Comparison of ENCODE assay signal across 11 mouse cellular contexts in genomic region chr13:32966116-32966515, GRCm38 (mm10). TPM values are rescaled to one million over a fixed set of nuclear protein-coding genes. Genes with fewer than 3 reads are reported as not detected.
DNase-seq lines count a peak whose midpoint lies in the region; ATAC-seq and TF ChIP-seq lines count a peak whose summit lies in the region.
"Had no signal": no experiment of that assay in that cellular context is flagged by ENCODE, and none has a peak within 500 bp of the region (broad histone marks: within the 10 kb centered on the region; RNA-seq: fewer than 3 reads in every experiment).

No protein-coding gene starts in this region.

- no peak for TF ChIP-seq CTCF in kidney, postnatal 0 days (IDR thresholded peaks at IDR 0.05; ENCODE audit: low read depth)

- intact Hi-C loops in left cerebral cortex, postnatal 25 days (cut with DNase I), result no loop called here

- no peak overlapping the region for H3K27ac ChIP-seq in kidney, postnatal 0 days
- peak overlapping the region; percentile 77 for H3K27ac ChIP-seq in liver, embryonic 12.5 days
- H3K27ac ChIP-seq: intestine, embryonic 15.5 days had no signal

- no peak for ATAC-seq in kidney, postnatal 0 days (replicated peaks; ENCODE audit: low FRiP score, low read depth)
- ATAC-seq in activated CD4-positive, CD25-positive, alpha-beta regulatory T cell, adult 4 months, result peak; percentile 55
- ATAC-seq in liver, embryonic 12.5 days, result no peak
- ATAC-seq: forebrain, embryonic 16.5 days had no signal

- no peaks in the 10 kb centered on the region for H3K27me3 ChIP-seq in kidney, postnatal 0 days (ENCODE audit: insufficient read depth, low read length)
- H3K27me3 ChIP-seq in liver, embryonic 12.5 days (replicated peaks), result no peaks in the 10 kb centered on the region
- H3K27me3 ChIP-seq: intestine, embryonic 15.5 days had no signal

- H3K9ac ChIP-seq in kidney, postnatal 0 days (ENCODE audit: low read depth, low read length), result no peak overlapping the region
- peak overlapping the region; percentile 67 for H3K9ac ChIP-seq in liver, embryonic 12.5 days
- H3K9ac ChIP-seq: intestine, embryonic 15.5 days had no signal

- no peaks in the 10 kb centered on the region for H3K36me3 ChIP-seq in kidney, postnatal 0 days (ENCODE audit: insufficient read depth, low read length)
- H3K36me3 ChIP-seq in liver, embryonic 12.5 days, result no peaks in the 10 kb centered on the region
- H3K36me3 ChIP-seq: intestine, embryonic 15.5 days had no signal

- no peak overlapping the region for H3K4me3 ChIP-seq in kidney, postnatal 0 days (replicated peaks; ENCODE audit: low read depth, low read length)
- H3K4me3 ChIP-seq in liver, embryonic 12.5 days, result no peak overlapping the region

- no peak for DNase-seq in kidney, postnatal 0 days (ENCODE audit: low spot score)
- DNase-seq in kidney, adult 11 months, result no peak
- DNase-seq in spleen, postnatal 10 days (ENCODE audit: low spot score in 2 of 2), result peak; percentile 37 to 46
- DNase-seq in urinary bladder, postnatal 25 days (ENCODE audit: low spot score), result no peak
- DNase-seq in left cerebral cortex, postnatal 25 days (ENCODE audit: low spot score in 2 of 2), result no peak
- DNase-seq in cerebellum, adult 9-10 months, result no peak
- DNase-seq: cerebellum, adult 9-11 months had no signal

- H3K4me1 ChIP-seq in kidney, postnatal 0 days (replicated peaks; ENCODE audit: insufficient read depth, low read length), result 0 out of 2 replicates have a peak, but pooled peaks cover 3% of the 10 kb centered on the region
- H3K4me1 ChIP-seq in liver, embryonic 12.5 days, result peaks cover 71% of the 10 kb centered on the region

- peak overlapping the region; percentile 64 for H3K4me2 ChIP-seq in kidney, postnatal 0 days (ENCODE audit: low read length)
- peak overlapping the region; percentile 75 for H3K4me2 ChIP-seq in liver, embryonic 12.5 days

- 58% methylated on average over 5 of the region's 5 CpGs for WGBS in kidney, postnatal 0 days
- whole genome bisulfite sequencing in liver, embryonic 12.5 days (ENCODE audit: insufficient replicate concordance), result 28% methylated on average over 5 of the region's 5 CpGs

- no peaks in the 10 kb centered on the region for H3K9me3 ChIP-seq in kidney, postnatal 0 days (replicated peaks; ENCODE audit: low read length)
- no peaks in the 10 kb centered on the region for H3K9me3 ChIP-seq in liver, embryonic 12.5 days (replicated peaks)
- H3K9me3 ChIP-seq: intestine, embryonic 15.5 days had no signal

RNA-seq across cellular contexts. Expression of gene Serpinb6b, which starts 1.1 kb away (rescaled TPM):
- 11.7 and 14.3 TPM in 2 replicates for polyA plus RNA-seq in kidney, postnatal 0 days (2015; fragmentation: Nextera tagmentation; extraction: Ambion mirVana)
- 10 to 100 TPM; 35.6 to 41.4 TPM for polyA plus RNA-seq in activated CD4-positive, CD25-positive, alpha-beta regulatory T cell, adult 4 months (2017; shearing (Covaris generic))
- polyA plus RNA-seq in liver, embryonic 12.5 days (2016; fragmentation: Nextera tagmentation; extraction: Ambion mirVana), result 4.2 and 5.2 TPM in 2 replicates
- total RNA-seq in left cerebral cortex, postnatal 25 days (2021), result 1 to 10 TPM; 1.3 to 1.6 TPM

RNA-seq across cellular contexts. Expression of gene Serpinb9, which starts 36.9 kb away (rescaled TPM):
- 20.2 and 20.5 TPM in 2 replicates for polyA plus RNA-seq in kidney, postnatal 0 days (2015; fragmentation: Nextera tagmentation; extraction: Ambion mirVana)
- polyA plus RNA-seq in activated CD4-positive, CD25-positive, alpha-beta regulatory T cell, adult 4 months (2017; shearing (Covaris generic)), result 10 to 100 TPM; 17.0 to 20.8 TPM
- 2.1 and 2.4 TPM in 2 replicates for polyA plus RNA-seq in liver, embryonic 12.5 days (2016; fragmentation: Nextera tagmentation; extraction: Ambion mirVana)
- 1 to 10 TPM; 4.0 to 4.7 TPM for total RNA-seq in left cerebral cortex, postnatal 25 days (2021)

Comparison
In these comparisons a context has a peak if more than half of its experiments do, and no peak if none do; other contexts are left out.
1. DNase-seq: peak in spleen, postnatal 10 days (2 of 2); none in kidney, postnatal 0 days (single experiment), kidney, adult 11 months (single experiment), urinary bladder, postnatal 25 days (single experiment), left cerebral cortex, postnatal 25 days (0 of 2) and cerebellum, adult 9-10 months (single experiment).